Mouse (Mus musculus) ovary, postnatal 36 days (tissue): ENCODE measurements around the gene Ankrd23.

Experiments
- DNase-seq: peaks from one replicate; pipeline ENCODE4 v3.0.0; 2022; ENCODE audit warnings: low spot score, mixed read lengths

Ankrd23 gene

DNA sequence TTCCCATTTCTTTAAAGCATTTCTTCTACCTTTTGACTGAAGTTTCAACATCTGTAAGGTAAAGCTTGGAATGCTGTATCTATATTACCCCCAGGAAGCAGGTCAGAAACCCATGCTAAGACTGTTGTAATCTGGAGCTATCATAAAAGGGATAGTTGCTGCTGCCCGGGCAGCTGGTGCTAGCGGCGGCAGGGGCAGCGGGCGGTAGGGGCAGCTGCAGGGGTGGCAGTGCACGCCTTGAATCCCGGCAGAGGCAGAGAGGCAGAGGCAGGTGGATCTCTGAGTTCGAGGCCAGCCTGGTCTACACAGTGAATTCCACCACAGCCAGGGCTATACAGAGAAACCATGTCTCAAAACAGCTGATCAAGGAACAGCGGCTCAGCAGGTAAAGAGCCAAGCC is 6.2 kb upstream of the Ankrd23 start:
- DNase-seq = no peak

DNA sequence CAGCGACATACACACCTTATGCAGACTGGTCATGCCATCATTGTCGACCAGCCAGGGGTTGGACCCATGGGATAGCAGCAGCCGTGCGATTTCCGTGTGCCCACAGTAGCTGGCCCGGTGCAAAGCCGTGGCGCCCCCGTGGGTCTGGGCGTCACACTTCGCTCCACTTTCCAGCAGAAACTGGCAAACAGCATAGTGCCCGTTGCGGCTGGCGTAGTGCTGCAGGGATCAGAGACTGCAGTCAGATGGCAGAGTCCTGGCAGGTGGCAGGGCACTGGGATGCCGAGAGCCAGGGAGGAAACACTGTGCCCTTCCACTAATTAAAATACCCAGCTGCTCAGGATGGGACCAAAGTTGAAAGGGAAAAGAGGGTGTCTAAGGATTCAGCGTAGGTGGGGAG is 5.2 kb upstream of the Ankrd23 start:
- no peak for DNase-seq

GRCm38 (mm10) chr1:36540807-36541206 is 4.1 kb upstream of the Ankrd23 start:
- no peak for DNase-seq

DNA sequence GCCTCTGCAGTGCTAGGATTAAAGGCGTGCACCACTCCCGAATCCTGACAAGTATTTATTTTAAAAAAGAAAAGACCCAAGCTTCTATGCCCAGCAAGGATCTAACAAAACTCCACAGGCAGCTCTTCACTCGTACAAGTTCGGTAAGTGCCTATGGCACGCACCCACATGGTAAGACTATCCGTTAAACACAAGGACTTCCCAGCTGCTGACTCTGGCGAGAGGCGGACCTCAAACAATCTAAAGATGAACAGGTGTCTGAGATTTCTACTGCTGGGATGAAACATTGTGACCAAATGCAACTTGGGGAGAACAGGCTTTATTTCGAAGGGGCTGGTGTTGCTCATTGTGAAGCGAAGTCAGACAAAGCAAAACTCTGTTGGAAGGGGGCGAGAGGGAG is 3.4 kb upstream of the Ankrd23 start:
- DNase-seq = no peak

DNA sequence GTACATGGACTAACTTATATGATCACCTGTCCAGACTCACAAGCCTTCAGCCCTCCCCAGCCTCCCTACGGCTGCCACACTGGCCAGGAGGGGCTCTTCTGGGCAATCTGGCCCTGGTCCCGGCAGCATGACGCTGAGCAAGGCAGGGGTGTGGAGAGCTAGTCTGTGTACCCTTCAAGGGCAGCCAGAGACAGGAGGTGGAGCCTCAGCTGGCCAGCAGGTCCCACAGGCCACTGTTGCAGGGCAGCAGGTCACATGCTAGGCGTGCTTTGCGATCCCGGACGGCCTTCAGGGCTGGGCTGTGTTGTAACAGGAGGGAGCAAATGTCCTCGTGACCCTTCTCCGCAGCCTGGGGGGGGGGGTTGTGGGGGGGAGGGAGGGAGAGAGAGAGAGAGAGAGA is 2.5 kb upstream of the Ankrd23 start, which contains the start of gene Gm42417:
Gene Gm42417 (minus strand): TSS at position 244 of the 400 bp plus-strand sequence.
- peak; percentile 82 for DNase-seq

DNA sequence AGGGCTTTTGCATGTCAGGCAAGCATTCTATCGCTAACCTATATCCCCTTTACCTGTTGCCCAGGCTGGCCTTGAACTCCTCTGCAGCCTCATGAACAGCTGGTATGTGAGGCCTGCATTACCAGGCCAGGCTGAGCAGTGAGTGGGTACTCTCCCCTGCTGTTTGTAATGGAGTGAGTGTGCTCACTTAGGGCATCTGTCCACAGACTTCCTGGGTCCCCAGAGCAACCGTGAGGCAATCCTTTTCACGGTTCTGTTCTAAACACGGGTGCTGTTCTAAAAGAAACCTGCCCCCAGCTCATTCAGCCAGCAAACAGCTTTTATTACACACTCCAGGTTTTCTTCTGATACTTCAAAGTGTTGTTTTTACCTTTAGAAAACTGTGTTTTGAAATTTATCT is 2.0 kb upstream of the Ankrd23 start:
- no peak for DNase-seq

GRCm38 (mm10) chr1:36536397-36536728 is 320 bp downstream of the Ankrd23 start:
- DNase-seq = no peak

GRCm38 (mm10) chr1:36535477-36536396 is 946 bp downstream of the Ankrd23 start:
- no peak for DNase-seq

- no peak for DNase-seq
Observed at GRCm38 (mm10) chr1:36534595-36535058, 2.1 kb downstream of the Ankrd23 start.

GRCm38 (mm10) chr1:36533546-36533945 is 3.1 kb downstream of the Ankrd23 start:
- no peak for DNase-seq

DNA sequence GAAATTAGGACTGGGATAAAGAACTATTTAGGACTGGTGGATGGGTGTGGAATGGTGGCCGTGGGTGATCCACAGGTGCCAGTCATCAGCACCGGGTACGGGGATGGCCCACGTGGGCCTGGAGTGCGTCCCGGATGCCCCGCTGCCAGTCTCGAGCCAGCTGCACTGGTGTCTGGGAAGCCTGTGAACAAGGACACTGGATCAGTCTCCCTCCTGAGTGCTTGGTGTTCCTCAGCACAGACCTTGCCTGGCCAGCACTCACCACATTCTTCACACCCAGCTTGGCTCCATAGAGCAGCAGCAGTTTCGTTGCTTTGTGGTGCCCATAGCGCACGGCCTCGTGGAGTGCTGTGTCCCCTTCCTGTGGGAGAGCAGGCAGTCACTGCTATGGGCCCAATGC is 5.2 kb downstream of the Ankrd23 start:
- no peak for DNase-seq

DNA sequence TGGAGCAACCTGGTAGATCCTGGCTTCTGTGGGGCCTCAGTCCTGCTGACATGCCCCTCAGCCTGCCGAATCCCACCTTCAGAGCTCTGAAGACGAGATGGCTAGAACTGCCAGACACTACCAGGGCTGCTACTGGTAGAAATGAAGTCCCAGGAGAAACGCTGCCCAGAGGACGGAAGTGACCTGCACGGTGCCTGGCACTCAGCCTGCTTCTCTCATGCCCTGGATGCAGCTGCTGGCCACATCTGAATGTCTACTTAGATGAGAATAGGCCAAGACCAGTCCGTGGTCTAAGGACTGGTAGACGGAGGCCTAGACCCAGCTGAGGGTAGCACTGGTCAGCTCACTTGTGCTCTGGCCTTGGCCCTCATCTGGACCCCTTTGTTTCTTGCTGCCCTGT is 5.7 kb downstream of the Ankrd23 start:
- DNase-seq = no peak

- no peak for DNase-seq
Observed at GRCm38 (mm10) chr1:36530485-36530884, 6.2 kb downstream of the Ankrd23 start.

- DNase-seq = no peak
Observed at GRCm38 (mm10) chr1:36529875-36530274, 6.8 kb downstream of the Ankrd23 start.

GRCm38 (mm10) chr1:36529274-36529673 is 7.4 kb downstream of the Ankrd23 start:
- DNase-seq = no peak

- no peak for DNase-seq
Observed at GRCm38 (mm10) chr1:36528351-36528750, 8.3 kb downstream of the Ankrd23 start.

DNA sequence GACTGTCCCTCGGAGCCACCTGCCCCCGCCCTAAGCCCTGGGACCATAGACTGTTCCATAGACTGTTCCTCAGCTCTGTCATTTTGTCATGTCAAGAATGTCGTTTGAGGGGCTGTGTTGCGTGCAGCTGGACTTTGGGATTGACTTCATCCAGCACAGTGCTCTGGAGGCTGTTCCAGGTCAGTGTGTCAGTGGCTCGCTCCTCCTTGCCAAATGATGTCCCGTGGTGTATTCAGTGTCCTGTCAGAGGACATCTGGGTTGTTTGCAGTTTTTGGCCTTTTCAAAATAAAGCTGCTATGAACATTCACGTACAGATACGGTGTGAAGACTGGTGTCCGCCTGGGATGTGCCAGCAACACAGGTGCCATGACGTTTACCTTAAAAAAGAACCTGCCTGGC is 9.8 kb downstream of the Ankrd23 start:
- DNase-seq = no peak

DNA sequence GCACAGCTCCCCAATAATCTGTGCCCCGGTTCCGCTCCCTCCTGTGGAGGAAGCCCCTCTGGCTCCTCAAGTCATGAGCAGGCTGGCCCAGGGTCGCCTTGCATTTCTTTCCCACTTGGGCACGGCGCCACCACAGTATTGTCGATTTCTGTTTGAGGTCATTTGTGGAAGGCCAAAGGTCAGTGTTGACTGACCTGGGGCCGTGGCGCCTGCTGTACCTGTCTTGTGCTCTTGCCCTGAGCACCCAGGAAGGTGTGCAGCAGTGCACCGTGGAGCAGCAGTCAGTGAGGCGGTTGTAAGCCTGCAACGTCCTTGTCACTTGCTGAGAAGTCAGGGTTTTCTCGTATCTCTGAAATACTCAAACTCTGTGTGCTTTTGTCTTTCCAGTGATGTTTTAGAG is 10.9 kb downstream of the Ankrd23 start:
- no peak for DNase-seq

DNA sequence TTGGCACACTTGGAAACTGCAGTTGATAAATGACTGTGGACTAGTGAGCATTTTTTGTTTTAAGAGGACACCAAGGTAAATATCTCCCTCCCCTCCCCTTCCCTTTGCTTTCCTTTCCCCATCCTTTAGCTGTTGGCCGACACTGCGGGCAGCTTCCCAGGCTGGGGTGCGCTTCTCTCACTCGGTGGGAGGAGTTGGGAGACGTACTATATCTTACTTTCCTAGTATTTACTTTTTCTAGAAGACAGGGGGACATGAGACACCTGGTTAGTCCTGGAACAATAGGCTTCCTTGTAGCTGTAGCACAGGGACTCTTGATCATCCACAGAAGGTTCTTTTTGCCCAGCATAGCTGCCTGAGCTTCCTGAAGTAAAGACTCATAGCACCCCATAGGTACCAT is 12.6 kb downstream of the Ankrd23 start:
- DNase-seq = no peak

GRCm38 (mm10) chr1:36523332-36524013 is 13.2 kb downstream of the Ankrd23 start:
- no peak for DNase-seq

- DNase-seq = no peak
Observed at GRCm38 (mm10) chr1:36522210-36522609, 14.5 kb downstream of the Ankrd23 start.

- no peak for DNase-seq
Observed at GRCm38 (mm10) chr1:36519626-36520025, 17.1 kb downstream of the Ankrd23 start.

- DNase-seq = no peak
Observed at GRCm38 (mm10) chr1:36518259-36518658, 18.4 kb downstream of the Ankrd23 start.
